Mouse (Mus musculus): ENCODE data around the gene Agbl1. TPM values are rescaled to one million over a fixed set of nuclear protein-coding genes. Genes with fewer than 3 reads are reported as not detected.
A peak's percentile ranks its signal among the peaks of the same experiment; 100 is the strongest.

Agbl1 gene
- polyA plus RNA-seq, 1 experiment from 2014 or later, result not detected

- ATAC-seq (ENCODE audit: low FRiP score), result 0 out of 2 replicates have a peak, but pooled peaks have one; percentile 52
- Histone ChIP-seq H3K27ac (0 out of 2 replicates have a peak overlapping the region, but pooled peaks have one; percentile 31), H3K4me3 (peak overlapping the region; percentile 30), H3K4me2 (peak overlapping the region; percentile 55), H3K9me3 (no peaks in the 10 kb centered on the region), H3K27me3 (no peaks in the 10 kb centered on the region), H3K9ac (no peak overlapping the region; the same call in 1 of the 2 replicates), H3K4me1 (replicated peaks) (peaks cover 6% of the 10 kb centered on the region; the same call in 1 of the 2 replicates), H3K36me3 (no peaks in the 10 kb centered on the region)
- WGBS, result 14% methylated on average over 22 of the region's 22 CpGs
Observed at GRCm38 (mm10) chr7:76889416-76890209, 659.9 kb downstream of the Agbl1 start.

DNA sequence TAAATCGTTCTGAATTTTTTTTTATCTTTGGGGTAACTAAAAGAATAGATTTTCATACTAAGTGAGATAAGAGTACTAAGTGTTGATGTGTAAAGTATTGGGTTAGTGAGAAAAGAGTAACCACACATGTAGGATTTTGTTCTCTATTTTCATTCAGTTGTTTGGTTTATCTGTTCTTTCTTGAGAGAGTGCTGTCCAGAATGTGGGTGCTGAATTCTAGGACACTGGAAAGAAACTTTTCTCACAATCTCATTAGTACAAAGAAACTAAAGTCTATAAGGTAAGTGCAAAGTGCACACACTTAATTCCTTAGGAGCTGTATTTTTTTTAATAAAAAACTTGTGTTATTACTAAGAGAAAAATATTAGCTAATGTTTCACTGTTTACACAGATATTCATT, 674.4 kb downstream of the Agbl1 start:
- no peak for ATAC-seq (ENCODE audit: low FRiP score)
- no peak overlapping the region for H3K9ac ChIP-seq
- H3K4me2 ChIP-seq, result no peak overlapping the region
- no peak overlapping the region for H3K27ac ChIP-seq
- H3K36me3 ChIP-seq, result no peaks in the 10 kb centered on the region
- WGBS, result 88% methylated on average over 1 of the region's 1 CpGs
- H3K27me3 ChIP-seq, result no peaks in the 10 kb centered on the region
- H3K9me3 ChIP-seq, result no peaks in the 10 kb centered on the region
- H3K4me3 ChIP-seq, result no peak overlapping the region
- no peaks in the 10 kb centered on the region for H3K4me1 ChIP-seq (replicated peaks)

DNA sequence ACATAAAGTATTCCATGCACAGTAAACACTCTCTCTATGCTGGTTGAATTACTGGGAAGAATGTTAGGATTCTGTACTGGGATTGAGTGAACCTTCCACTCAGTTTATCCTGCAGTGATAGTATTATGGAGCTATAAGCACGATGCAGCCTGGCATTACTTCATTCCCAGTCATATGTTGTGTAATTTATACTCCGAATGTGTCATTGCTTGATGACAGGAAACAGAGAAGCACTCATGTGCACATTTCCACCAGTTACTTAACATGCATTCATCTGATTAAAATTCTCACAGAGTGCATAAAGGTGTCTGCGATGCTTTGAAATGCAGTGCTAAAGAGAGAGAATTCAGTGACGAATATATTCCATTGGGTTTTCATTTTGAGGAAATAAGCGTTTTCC, 682.0 kb downstream of the Agbl1 start:
- Histone ChIP-seq H3K27ac (no peak overlapping the region), H3K4me2 (no peak overlapping the region), H3K27me3 (no peaks in the 10 kb centered on the region), H3K36me3 (no peaks in the 10 kb centered on the region), H3K9ac (no peak overlapping the region), H3K4me1 (replicated peaks) (no peaks in the 10 kb centered on the region), H3K9me3 (no peaks in the 10 kb centered on the region), H3K4me3 (no peak overlapping the region)
- no peak for ATAC-seq (ENCODE audit: low FRiP score)
- 93% methylated on average over 5 of the region's 5 CpGs for WGBS

GRCm38 (mm10) chr7:76918871-76919270, 689.2 kb downstream of the Agbl1 start:
- Histone ChIP-seq H3K4me3 (no peak overlapping the region), H3K9ac (no peak overlapping the region), H3K4me2 (no peak overlapping the region), H3K27me3 (no peaks in the 10 kb centered on the region), H3K4me1 (replicated peaks) (no peaks in the 10 kb centered on the region), H3K9me3 (no peaks in the 10 kb centered on the region), H3K27ac (no peak overlapping the region), H3K36me3 (no peaks in the 10 kb centered on the region)
- no peak for ATAC-seq (ENCODE audit: low FRiP score)

- H3K4me2 ChIP-seq, result no peak overlapping the region
- 53% methylated on average over 2 of the region's 2 CpGs for WGBS
- H3K9ac ChIP-seq, result no peak overlapping the region
- H3K27me3 ChIP-seq, result no peaks in the 10 kb centered on the region
- no peak overlapping the region for H3K27ac ChIP-seq
- ATAC-seq (ENCODE audit: low FRiP score), result no peak
- no peaks in the 10 kb centered on the region for H3K9me3 ChIP-seq
- H3K36me3 ChIP-seq, result no peaks in the 10 kb centered on the region
- no peak overlapping the region for H3K4me3 ChIP-seq
- H3K4me1 ChIP-seq (replicated peaks), result no peaks in the 10 kb centered on the region
Observed at GRCm38 (mm10) chr7:76921671-76922070, 692.0 kb downstream of the Agbl1 start.

DNA sequence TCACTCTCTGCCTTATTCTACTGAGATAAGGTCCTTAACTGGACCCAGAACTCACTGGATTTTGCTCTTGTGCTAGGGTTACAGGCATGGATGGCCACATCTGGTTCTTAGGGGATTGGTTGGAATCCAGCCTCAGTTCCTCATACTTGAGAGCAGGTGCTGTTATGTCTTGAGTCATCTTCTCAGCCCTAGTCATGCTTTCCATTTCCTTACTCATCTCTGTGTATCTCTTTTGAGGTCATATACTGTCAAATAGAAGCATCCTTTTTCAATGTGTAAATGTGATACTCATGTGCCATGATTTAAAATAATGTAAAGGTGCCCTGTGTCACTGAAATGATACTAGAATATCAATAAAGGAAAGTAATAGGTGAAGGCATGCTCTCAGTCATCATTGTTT, 705.5 kb downstream of the Agbl1 start:
- Histone ChIP-seq H3K4me2 (no peak overlapping the region), H3K36me3 (no peaks in the 10 kb centered on the region), H3K4me3 (no peak overlapping the region), H3K27me3 (no peaks in the 10 kb centered on the region), H3K9ac (no peak overlapping the region), H3K27ac (no peak overlapping the region), H3K4me1 (replicated peaks) (no peaks in the 10 kb centered on the region), H3K9me3 (no peaks in the 10 kb centered on the region)
- ATAC-seq (ENCODE audit: low FRiP score), result no peak

GRCm38 (mm10) chr7:76941531-76941930, 711.8 kb downstream of the Agbl1 start:
- no peaks in the 10 kb centered on the region for H3K27me3 ChIP-seq

GRCm38 (mm10) chr7:76971334-76971733, 741.6 kb downstream of the Agbl1 start:
- no peak for ATAC-seq (ENCODE audit: low FRiP score)
- no peak overlapping the region for H3K27ac ChIP-seq
- no peak overlapping the region for H3K4me3 ChIP-seq
- H3K4me2 ChIP-seq, result no peak overlapping the region
- no peaks in the 10 kb centered on the region for H3K36me3 ChIP-seq
- H3K27me3 ChIP-seq, result no peaks in the 10 kb centered on the region
- no peaks in the 10 kb centered on the region for H3K9me3 ChIP-seq
- no peaks in the 10 kb centered on the region for H3K4me1 ChIP-seq (replicated peaks)
- no peak overlapping the region for H3K9ac ChIP-seq
- WGBS, result 12% methylated on average over 3 of the region's 3 CpGs

More at GRCm38 (mm10) chr7:76941531-76941930, 711.8 kb downstream of the Agbl1 start:
- Histone ChIP-seq H3K27ac (no peak overlapping the region), H3K4me1 (replicated peaks) (peaks cover 5% of the 10 kb centered on the region; the same call in 1 of the 2 replicates), H3K4me3 (no peak overlapping the region), H3K9me3 (no peaks in the 10 kb centered on the region), H3K36me3 (no peaks in the 10 kb centered on the region), H3K9ac (no peak overlapping the region), H3K4me2 (no peak overlapping the region)
- ATAC-seq (ENCODE audit: low FRiP score), result no peak

DNA sequence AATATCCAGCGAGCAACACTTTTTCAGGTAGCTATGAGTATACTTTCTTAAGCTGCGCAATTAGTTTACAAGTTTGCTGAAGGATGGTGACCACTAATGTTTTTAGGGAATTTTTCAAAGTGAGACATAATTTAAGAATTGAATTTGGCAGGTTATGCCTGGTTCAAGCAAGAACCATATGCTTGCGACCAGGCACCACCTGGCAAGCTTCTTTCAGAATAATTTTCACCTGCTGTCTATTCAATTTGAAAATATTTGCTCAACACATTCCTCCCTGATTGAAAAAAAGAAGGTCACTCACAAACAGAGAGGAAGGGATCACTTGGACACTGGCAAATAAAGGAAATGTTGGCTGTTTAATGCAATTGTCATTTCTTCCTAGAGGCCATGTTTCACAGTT, 779.9 kb downstream of the Agbl1 start:
- Histone ChIP-seq H3K9ac (no peak overlapping the region), H3K4me1 (replicated peaks) (no peaks in the 10 kb centered on the region), H3K4me3 (no peak overlapping the region), H3K4me2 (no peak overlapping the region), H3K9me3 (no peaks in the 10 kb centered on the region), H3K27ac (no peak overlapping the region), H3K27me3 (no peaks in the 10 kb centered on the region), H3K36me3 (no peaks in the 10 kb centered on the region)
- WGBS, result 90% methylated on average over 3 of the region's 3 CpGs
- no peak for ATAC-seq (ENCODE audit: low FRiP score)

- H3K27ac ChIP-seq, result no peak overlapping the region
- H3K36me3 ChIP-seq, result no peaks in the 10 kb centered on the region
- no peak for ATAC-seq (ENCODE audit: low FRiP score)
- no peaks in the 10 kb centered on the region for H3K27me3 ChIP-seq
- no peak overlapping the region for H3K4me3 ChIP-seq
- H3K4me1 ChIP-seq (replicated peaks), result no peaks in the 10 kb centered on the region
- no peak overlapping the region for H3K4me2 ChIP-seq
- H3K9me3 ChIP-seq, result no peaks in the 10 kb centered on the region
- H3K9ac ChIP-seq, result no peak overlapping the region
Observed at GRCm38 (mm10) chr7:77029019-77029418, 799.3 kb downstream of the Agbl1 start.

GRCm38 (mm10) chr7:77076033-77076432, 846.3 kb downstream of the Agbl1 start:
- no peak overlapping the region for H3K27ac ChIP-seq
- H3K4me2 ChIP-seq, result no peak overlapping the region
- no peaks in the 10 kb centered on the region for H3K4me1 ChIP-seq (replicated peaks)
- no peaks in the 10 kb centered on the region for H3K27me3 ChIP-seq
- no peaks in the 10 kb centered on the region for H3K36me3 ChIP-seq
- ATAC-seq (ENCODE audit: low FRiP score), result no peak
- H3K9me3 ChIP-seq, result no peaks in the 10 kb centered on the region
- no peak overlapping the region for H3K9ac ChIP-seq
- H3K4me3 ChIP-seq, result no peak overlapping the region

DNA sequence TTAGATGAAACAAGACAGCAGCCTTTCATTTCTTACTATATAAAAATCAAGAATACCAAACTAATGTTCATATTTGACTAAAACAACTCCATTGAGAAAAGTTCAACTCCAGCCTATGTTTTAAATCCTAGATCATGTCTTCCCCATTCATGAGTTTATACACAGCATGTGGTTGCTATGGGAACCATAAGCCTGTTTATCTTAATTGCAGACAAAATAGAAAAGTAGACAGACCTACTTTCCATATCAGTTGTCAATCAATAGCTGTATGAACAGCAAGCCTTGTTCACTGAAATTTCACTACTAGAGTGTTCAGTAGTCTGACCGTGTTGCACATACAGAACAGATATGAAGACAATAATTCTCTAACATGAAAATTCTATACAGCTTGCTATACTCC, 857.6 kb downstream of the Agbl1 start:
- no peaks in the 10 kb centered on the region for H3K36me3 ChIP-seq
- H3K4me3 ChIP-seq, result no peak overlapping the region
- no peak for ATAC-seq (ENCODE audit: low FRiP score)
- H3K4me2 ChIP-seq, result no peak overlapping the region
- no peaks in the 10 kb centered on the region for H3K27me3 ChIP-seq
- WGBS, result 74% methylated on average over 1 of the region's 1 CpGs
- no peak overlapping the region for H3K27ac ChIP-seq
- H3K9me3 ChIP-seq, result no peaks in the 10 kb centered on the region
- no peaks in the 10 kb centered on the region for H3K4me1 ChIP-seq (replicated peaks)
- no peak overlapping the region for H3K9ac ChIP-seq

DNA sequence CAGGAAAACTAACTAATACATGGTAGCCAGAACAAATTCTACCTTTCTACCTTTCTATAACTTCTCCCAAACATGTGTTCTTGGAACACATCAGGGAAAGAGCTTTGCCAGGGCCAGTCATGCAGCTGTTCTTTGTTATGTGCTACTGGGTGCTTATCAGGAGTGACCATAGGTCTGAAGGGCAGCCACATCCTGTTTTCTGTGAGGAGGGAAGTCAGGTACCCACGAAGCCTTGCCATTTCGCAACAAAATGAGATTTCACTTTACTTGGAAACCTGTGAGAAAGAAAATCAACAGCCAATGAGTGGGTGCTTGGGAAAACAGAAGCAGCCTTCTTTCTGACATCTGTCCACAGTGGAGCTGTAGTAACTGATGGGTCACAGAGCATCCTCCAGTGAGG, 865.5 kb downstream of the Agbl1 start:
- H3K9ac ChIP-seq, result no peak overlapping the region
- no peaks in the 10 kb centered on the region for H3K4me1 ChIP-seq (replicated peaks)
- 84% methylated on average over 2 of the region's 2 CpGs for WGBS
- ATAC-seq (ENCODE audit: low FRiP score), result no peak
- H3K27ac ChIP-seq, result no peak overlapping the region
- no peak overlapping the region for H3K4me3 ChIP-seq
- no peaks in the 10 kb centered on the region for H3K27me3 ChIP-seq
- H3K4me2 ChIP-seq, result no peak overlapping the region
- H3K9me3 ChIP-seq, result no peaks in the 10 kb centered on the region
- no peaks in the 10 kb centered on the region for H3K36me3 ChIP-seq

Data from hindbrain, embryonic 13.5 days (tissue).